Mouse (Mus musculus) mature B cell (primary cell): Measurements from ENCODE around the gene Grhl3.
"Not testable (repeated sequence)": the region's sequence is repeated elsewhere in the genome, so short reads cannot be mapped to it uniquely, and the experiment has no call there.

Experiments
- in situ Hi-C: fragments of 300-500 bp; cut with MboI; formaldehyde crosslinking; loops from 2 replicates; pipeline ENCODE4 v1.14.3; 2019

Grhl3 gene

GRCm38 (mm10) chr4:135573251-135573808 is at the start of gene Grhl3:
Gene Grhl3, minus strand, starts transcription at chr4:135573630.
- in situ Hi-C loops: no loop called here

- in situ Hi-C loops: no loop called here
Observed at GRCm38 (mm10) chr4:135622290-135622689, 48.9 kb upstream of the Grhl3 start.

- in situ Hi-C loops: no loop called here
Observed at GRCm38 (mm10) chr4:135620461-135620860, 47.0 kb upstream of the Grhl3 start.

GRCm38 (mm10) chr4:135617783-135618470 is 44.5 kb upstream of the Grhl3 start:
- in situ Hi-C loops: no loop called here

GRCm38 (mm10) chr4:135617038-135617437 is 43.6 kb upstream of the Grhl3 start:
- in situ Hi-C loops: no loop called here

GRCm38 (mm10) chr4:135615307-135615706 is 41.9 kb upstream of the Grhl3 start:
- in situ Hi-C loops: not testable (repeated sequence)

- in situ Hi-C loops: no loop called here
Observed at GRCm38 (mm10) chr4:135609986-135610385, 36.6 kb upstream of the Grhl3 start.

- in situ Hi-C loops: no loop called here
Observed at GRCm38 (mm10) chr4:135607979-135608885, 34.8 kb upstream of the Grhl3 start.

- in situ Hi-C loops: no loop called here
Observed at GRCm38 (mm10) chr4:135606271-135606670, 32.8 kb upstream of the Grhl3 start.

GRCm38 (mm10) chr4:135601530-135601929 is 28.1 kb upstream of the Grhl3 start:
- in situ Hi-C loops: no loop called here

- in situ Hi-C loops: no loop called here
Observed at GRCm38 (mm10) chr4:135599497-135600182, 26.2 kb upstream of the Grhl3 start.

GRCm38 (mm10) chr4:135598998-135599397 is 25.6 kb upstream of the Grhl3 start:
- in situ Hi-C loops: no loop called here

- in situ Hi-C loops: no loop called here
Observed at GRCm38 (mm10) chr4:135597571-135597970, 24.1 kb upstream of the Grhl3 start.

GRCm38 (mm10) chr4:135595943-135596342 is 22.5 kb upstream of the Grhl3 start:
- in situ Hi-C loops: no loop called here

- in situ Hi-C loops: no loop called here
Observed at GRCm38 (mm10) chr4:135591610-135592304, 18.3 kb upstream of the Grhl3 start.

GRCm38 (mm10) chr4:135591086-135591485 is 17.7 kb upstream of the Grhl3 start:
- in situ Hi-C loops: no loop called here

- in situ Hi-C loops: no loop called here
Observed at GRCm38 (mm10) chr4:135584838-135585237, 11.4 kb upstream of the Grhl3 start.

GRCm38 (mm10) chr4:135581222-135581910 is 7.9 kb upstream of the Grhl3 start:
- in situ Hi-C loops: no loop called here

- in situ Hi-C loops: no loop called here
Observed at GRCm38 (mm10) chr4:135579695-135580094, 6.3 kb upstream of the Grhl3 start.

- in situ Hi-C loops: no loop called here
Observed at GRCm38 (mm10) chr4:135578490-135578889, 5.1 kb upstream of the Grhl3 start.
